Mouse (Mus musculus): ENCODE data around the gene Kdm3a. TPM values are rescaled to one million over a fixed set of nuclear protein-coding genes. Genes with fewer than 3 reads are reported as not detected.

The Kdm3a gene
- polyA plus RNA-seq, 1 experiment from 2014 or later: 55.0 TPM

DNA sequence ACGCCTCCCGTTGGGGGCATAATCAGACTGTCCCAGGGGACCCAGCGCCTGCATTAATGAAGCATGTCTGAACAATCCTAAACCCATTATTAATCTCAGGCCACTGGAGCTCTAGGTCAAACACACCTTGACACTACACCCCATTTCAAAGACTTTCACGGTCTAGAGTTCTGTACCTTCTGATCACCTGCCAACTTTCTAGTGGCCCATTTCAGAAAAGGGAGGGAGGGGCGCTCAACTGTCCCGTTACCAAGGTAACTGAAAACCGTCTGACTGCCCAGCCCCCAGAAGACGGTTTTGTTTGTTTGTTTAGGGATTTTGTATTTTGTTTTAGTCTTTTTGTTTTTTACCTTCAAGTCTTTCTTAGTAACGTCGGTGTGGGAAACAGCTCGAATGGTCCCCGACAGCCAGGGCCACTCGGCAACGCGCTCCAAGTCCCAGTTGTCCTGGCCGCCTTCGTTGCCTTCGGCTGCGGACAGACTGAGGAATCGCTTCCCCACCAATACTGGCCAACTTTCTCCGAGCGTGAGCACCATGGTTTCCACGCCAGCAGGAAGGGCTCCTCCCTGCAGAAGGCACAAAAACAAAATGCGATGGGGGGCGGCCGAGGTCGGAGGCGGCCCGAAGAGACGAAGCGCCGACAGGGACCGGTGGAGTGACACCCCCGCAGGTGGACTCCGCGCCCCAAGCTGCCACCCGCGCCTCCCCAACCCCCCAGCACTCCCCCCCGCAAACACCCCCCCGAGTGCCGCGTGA lies 906 bp downstream of the Kdm3a start:
- Histone ChIP-seq H3K4me1 (ENCODE audit: control insufficient read depth, insufficient read depth, low read length) (0 out of 2 replicates have a peak, but pooled peaks cover 6% of the 10 kb centered on the region), H3K9me3 (ENCODE audit: control insufficient read depth, low read length) (no peaks in the 10 kb centered on the region), H3K36me3 (ENCODE audit: control insufficient read depth, insufficient read depth, low read length) (peaks cover 3% of the 10 kb centered on the region; the same call in 1 of the 2 replicates), H3K27me3 (ENCODE audit: control insufficient read depth, insufficient read depth, low read length) (no peaks in the 10 kb centered on the region), H3K9ac (ENCODE audit: low read length) (peak overlapping the region; percentile 68), H3K4me2 (ENCODE audit: low read depth, severe bottlenecking) (peak overlapping the region; percentile 54), H3K27ac (replicated peaks; ENCODE audit: low read depth, low read length) (peak overlapping the region; percentile 78), H3K4me3 (ENCODE audit: low read depth, low read length) (peak overlapping the region; percentile 90)
- 4% methylated on average over 42 of the region's 42 CpGs for WGBS
- ATAC-seq (ENCODE audit: insufficient number of reproducible peaks, low FRiP score, low TSS enrichment, low read depth) (no peak), DNase-seq (ENCODE audit: low spot score) (peak; percentile 55)

GRCm38 (mm10) chr6:71631196-71631595 lies 1.6 kb downstream of the Kdm3a start:
- WGBS: 17% methylated on average over 2 of the region's 2 CpGs
- DNase-seq (ENCODE audit: low spot score): no peak
- Histone ChIP-seq H3K4me2 (ENCODE audit: low read depth, severe bottlenecking) (peak overlapping the region; percentile 54), H3K4me3 (ENCODE audit: low read depth, low read length) (peak overlapping the region; percentile 90), H3K36me3 (ENCODE audit: control insufficient read depth, insufficient read depth, low read length) (peaks cover 5% of the 10 kb centered on the region; the same call in 1 of the 2 replicates), H3K9me3 (ENCODE audit: control insufficient read depth, low read length) (no peaks in the 10 kb centered on the region), H3K4me1 (ENCODE audit: control insufficient read depth, insufficient read depth, low read length) (0 out of 2 replicates have a peak, but pooled peaks cover 6% of the 10 kb centered on the region), H3K9ac (ENCODE audit: low read length) (no peak overlapping the region), H3K27me3 (ENCODE audit: control insufficient read depth, insufficient read depth, low read length) (no peaks in the 10 kb centered on the region), H3K27ac (replicated peaks; ENCODE audit: low read depth, low read length) (no peak overlapping the region)
- ATAC-seq (ENCODE audit: insufficient number of reproducible peaks, low FRiP score, low TSS enrichment, low read depth): no peak

GRCm38 (mm10) chr6:71627325-71627724 lies 5.5 kb downstream of the Kdm3a start:
- Histone ChIP-seq H3K4me3 (ENCODE audit: low read depth, low read length) (no peak overlapping the region), H3K4me1 (ENCODE audit: control insufficient read depth, insufficient read depth, low read length) (peaks cover 11% of the 10 kb centered on the region; the same call in 1 of the 2 replicates), H3K4me2 (ENCODE audit: low read depth, severe bottlenecking) (no peak overlapping the region), H3K36me3 (ENCODE audit: control insufficient read depth, insufficient read depth, low read length) (peaks cover 5% of the 10 kb centered on the region), H3K27me3 (ENCODE audit: control insufficient read depth, insufficient read depth, low read length) (no peaks in the 10 kb centered on the region), H3K27ac (replicated peaks; ENCODE audit: low read depth, low read length) (no peak overlapping the region), H3K9me3 (ENCODE audit: control insufficient read depth, low read length) (no peaks in the 10 kb centered on the region), H3K9ac (ENCODE audit: low read length) (no peak overlapping the region)
- ATAC-seq (ENCODE audit: insufficient number of reproducible peaks, low FRiP score, low TSS enrichment, low read depth): no peak
- DNase-seq (ENCODE audit: low spot score): no peak

DNA sequence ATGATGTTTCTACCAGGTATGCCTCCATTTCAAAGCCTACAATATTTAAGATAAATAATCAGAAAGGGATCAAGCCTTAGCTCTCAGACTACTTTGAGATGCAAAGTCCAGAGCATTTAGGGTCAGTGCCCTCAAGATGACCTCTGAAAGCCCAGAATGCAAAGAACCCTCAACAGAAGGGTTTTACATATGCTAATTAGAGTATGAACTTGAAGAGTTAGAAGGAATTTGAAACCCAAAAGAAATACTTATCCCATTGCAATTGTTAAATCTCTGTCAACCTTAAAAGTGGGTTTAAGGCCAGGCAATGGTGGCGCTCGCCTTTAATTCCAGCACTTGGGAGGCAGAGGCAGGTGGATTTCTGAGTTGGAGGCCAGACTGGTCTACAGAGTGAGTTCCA lies 6.8 kb downstream of the Kdm3a start:
- Histone ChIP-seq H3K4me3 (ENCODE audit: low read depth, low read length) (no peak overlapping the region), H3K4me1 (ENCODE audit: control insufficient read depth, insufficient read depth, low read length) (peaks cover 11% of the 10 kb centered on the region; the same call in 1 of the 2 replicates), H3K27ac (replicated peaks; ENCODE audit: low read depth, low read length) (no peak overlapping the region), H3K9ac (ENCODE audit: low read length) (no peak overlapping the region), H3K4me2 (ENCODE audit: low read depth, severe bottlenecking) (no peak overlapping the region), H3K36me3 (ENCODE audit: control insufficient read depth, insufficient read depth, low read length) (peaks cover 8% of the 10 kb centered on the region), H3K9me3 (ENCODE audit: control insufficient read depth, low read length) (no peaks in the 10 kb centered on the region), H3K27me3 (ENCODE audit: control insufficient read depth, insufficient read depth, low read length) (no peaks in the 10 kb centered on the region)
- DNase-seq (ENCODE audit: low spot score) (no peak), ATAC-seq (ENCODE audit: insufficient number of reproducible peaks, low FRiP score, low TSS enrichment, low read depth) (no peak)
- 96% methylated on average over 2 of the region's 2 CpGs for WGBS

DNA sequence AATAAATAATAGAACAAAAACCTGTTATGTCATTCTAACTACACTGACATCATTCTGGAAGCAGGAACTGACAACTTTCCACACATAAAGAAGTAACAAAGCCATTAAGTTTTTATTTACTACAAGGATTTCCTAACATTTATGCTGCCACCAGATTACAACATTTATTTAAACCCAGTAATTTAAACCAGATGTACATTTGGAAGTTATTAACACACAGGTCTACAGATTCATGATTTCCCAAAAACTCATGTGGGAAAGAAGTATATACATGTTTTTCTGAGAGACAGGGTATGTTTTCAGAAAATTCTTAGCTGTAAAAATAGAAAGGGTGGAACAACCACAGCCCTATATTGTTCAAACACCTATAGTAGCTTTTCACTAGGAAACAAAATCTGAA lies 8.1 kb downstream of the Kdm3a start:
- H3K9ac ChIP-seq (ENCODE audit: low read length): no peak overlapping the region
- H3K36me3 ChIP-seq (ENCODE audit: control insufficient read depth, insufficient read depth, low read length): peaks cover 10% of the 10 kb centered on the region
- no peaks in the 10 kb centered on the region for H3K9me3 ChIP-seq (ENCODE audit: control insufficient read depth, low read length)
- H3K27me3 ChIP-seq (ENCODE audit: control insufficient read depth, insufficient read depth, low read length): no peaks in the 10 kb centered on the region
- no peak overlapping the region for H3K27ac ChIP-seq (replicated peaks; ENCODE audit: low read depth, low read length)
- no peak overlapping the region for H3K4me3 ChIP-seq (ENCODE audit: low read depth, low read length)
- H3K4me2 ChIP-seq (ENCODE audit: low read depth, severe bottlenecking): no peak overlapping the region
- ATAC-seq (ENCODE audit: insufficient number of reproducible peaks, low FRiP score, low TSS enrichment, low read depth) (no peak), DNase-seq (ENCODE audit: low spot score) (no peak)
- H3K4me1 ChIP-seq (ENCODE audit: control insufficient read depth, insufficient read depth, low read length): peaks cover 6% of the 10 kb centered on the region; the same call in 1 of the 2 replicates

DNA sequence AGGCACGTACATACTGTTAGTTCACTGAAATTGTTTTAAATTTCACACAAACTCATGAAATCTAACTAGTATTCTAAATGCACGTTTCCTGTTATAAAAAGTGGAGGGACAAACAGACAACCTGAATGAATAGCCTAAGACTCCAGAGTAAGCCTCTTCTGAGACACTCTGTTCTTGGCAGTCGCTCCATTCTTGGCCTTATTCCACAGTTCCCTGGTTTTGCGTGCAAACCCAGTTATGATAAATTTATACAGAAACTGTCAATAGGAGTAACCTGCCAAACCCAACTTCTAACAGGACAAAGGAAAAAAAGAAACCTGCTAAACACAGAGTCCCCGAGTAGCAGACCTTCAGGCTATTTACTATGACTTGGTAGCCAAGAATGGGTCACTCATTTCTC lies 10.8 kb downstream of the Kdm3a start:
- DNase-seq (ENCODE audit: low spot score) (no peak), ATAC-seq (ENCODE audit: insufficient number of reproducible peaks, low FRiP score, low TSS enrichment, low read depth) (no peak)
- Histone ChIP-seq H3K4me1 (ENCODE audit: control insufficient read depth, insufficient read depth, low read length) (peaks cover 6% of the 10 kb centered on the region; the same call in 1 of the 2 replicates), H3K27me3 (ENCODE audit: control insufficient read depth, insufficient read depth, low read length) (no peaks in the 10 kb centered on the region), H3K4me2 (ENCODE audit: low read depth, severe bottlenecking) (no peak overlapping the region), H3K9me3 (ENCODE audit: control insufficient read depth, low read length) (no peaks in the 10 kb centered on the region), H3K27ac (replicated peaks; ENCODE audit: low read depth, low read length) (no peak overlapping the region), H3K4me3 (ENCODE audit: low read depth, low read length) (no peak overlapping the region), H3K9ac (ENCODE audit: low read length) (no peak overlapping the region), H3K36me3 (ENCODE audit: control insufficient read depth, insufficient read depth, low read length) (peaks cover 7% of the 10 kb centered on the region; the same call in 1 of the 2 replicates)
- WGBS: 91% methylated on average over 5 of the region's 5 CpGs

- H3K36me3 ChIP-seq (ENCODE audit: control insufficient read depth, insufficient read depth, low read length): peaks cover 7% of the 10 kb centered on the region
- no peaks in the 10 kb centered on the region for H3K27me3 ChIP-seq (ENCODE audit: control insufficient read depth, insufficient read depth, low read length)
- no peaks in the 10 kb centered on the region for H3K9me3 ChIP-seq (ENCODE audit: control insufficient read depth, low read length)
- no peak overlapping the region for H3K27ac ChIP-seq (replicated peaks; ENCODE audit: low read depth, low read length)
- no peak overlapping the region for H3K9ac ChIP-seq (ENCODE audit: low read length)
- WGBS: 90% methylated on average over 5 of the region's 5 CpGs
- H3K4me3 ChIP-seq (ENCODE audit: low read depth, low read length): no peak overlapping the region
- no peak for DNase-seq (ENCODE audit: low spot score)
- peaks cover 6% of the 10 kb centered on the region; the same call in 1 of the 2 replicates for H3K4me1 ChIP-seq (ENCODE audit: control insufficient read depth, insufficient read depth, low read length)
- H3K4me2 ChIP-seq (ENCODE audit: low read depth, severe bottlenecking): no peak overlapping the region
- ATAC-seq (ENCODE audit: insufficient number of reproducible peaks, low FRiP score, low TSS enrichment, low read depth): no peak
These were observed 11.2 kb downstream of the Kdm3a start for GRCm38 (mm10) chr6:71621551-71621950.

DNA sequence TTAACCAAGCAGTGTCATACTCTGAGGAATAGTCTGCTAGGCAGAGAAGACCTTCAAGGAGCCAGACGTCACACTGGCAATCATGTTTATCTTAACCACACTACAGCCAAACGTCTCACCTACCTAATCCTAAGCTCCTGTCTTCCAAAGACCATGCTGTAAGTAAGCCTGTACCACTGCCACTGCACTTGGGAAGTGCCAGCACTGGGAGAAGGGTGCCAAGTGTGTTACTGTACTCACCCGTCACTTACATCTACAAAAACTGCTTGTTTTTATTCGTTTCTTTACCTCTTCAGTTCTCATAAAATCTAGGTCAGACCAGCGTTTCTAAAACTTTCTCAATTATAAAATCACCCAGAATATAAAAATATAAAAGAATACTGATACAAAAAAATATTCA lies 15.8 kb downstream of the Kdm3a start:
- DNase-seq (ENCODE audit: low spot score) (no peak), ATAC-seq (ENCODE audit: insufficient number of reproducible peaks, low FRiP score, low TSS enrichment, low read depth) (no peak)
- Histone ChIP-seq H3K27me3 (ENCODE audit: control insufficient read depth, insufficient read depth, low read length) (no peaks in the 10 kb centered on the region), H3K4me1 (ENCODE audit: control insufficient read depth, insufficient read depth, low read length) (no peaks in the 10 kb centered on the region), H3K27ac (replicated peaks; ENCODE audit: low read depth, low read length) (no peak overlapping the region), H3K9me3 (ENCODE audit: control insufficient read depth, low read length) (no peaks in the 10 kb centered on the region), H3K9ac (ENCODE audit: low read length) (no peak overlapping the region), H3K4me2 (ENCODE audit: low read depth, severe bottlenecking) (no peak overlapping the region), H3K36me3 (ENCODE audit: control insufficient read depth, insufficient read depth, low read length) (peaks cover 8% of the 10 kb centered on the region), H3K4me3 (ENCODE audit: low read depth, low read length) (no peak overlapping the region)
- 86% methylated on average over 5 of the region's 5 CpGs for WGBS

DNA sequence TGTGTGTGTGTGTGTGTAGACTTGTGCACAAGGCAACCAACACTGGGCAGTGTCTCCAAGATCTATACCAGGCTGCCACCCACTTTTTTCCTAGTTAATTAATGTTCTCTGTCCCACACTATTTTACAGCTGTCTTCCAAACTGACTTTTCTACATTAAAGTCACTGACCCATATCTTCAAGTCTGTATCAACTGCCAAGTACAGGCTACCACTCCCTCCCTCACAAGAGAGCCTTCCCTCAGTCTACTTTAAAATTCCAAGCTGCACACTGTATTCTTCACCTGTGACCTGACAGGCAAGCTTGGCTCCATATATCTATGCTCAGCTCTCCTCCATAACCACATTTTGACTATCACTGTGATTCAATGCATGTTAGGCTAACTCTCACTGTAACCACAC lies 19.6 kb downstream of the Kdm3a start:
- no peaks in the 10 kb centered on the region for H3K4me1 ChIP-seq (ENCODE audit: control insufficient read depth, insufficient read depth, low read length)
- peaks cover 16% of the 10 kb centered on the region for H3K36me3 ChIP-seq (ENCODE audit: control insufficient read depth, insufficient read depth, low read length)
- no peak for DNase-seq (ENCODE audit: low spot score)
- no peak for ATAC-seq (ENCODE audit: insufficient number of reproducible peaks, low FRiP score, low TSS enrichment, low read depth)
- no peak overlapping the region for H3K9ac ChIP-seq (ENCODE audit: low read length)
- no peaks in the 10 kb centered on the region for H3K9me3 ChIP-seq (ENCODE audit: control insufficient read depth, low read length)
- H3K27ac ChIP-seq (replicated peaks; ENCODE audit: low read depth, low read length): no peak overlapping the region
- no peak overlapping the region for H3K4me2 ChIP-seq (ENCODE audit: low read depth, severe bottlenecking)
- no peaks in the 10 kb centered on the region for H3K27me3 ChIP-seq (ENCODE audit: control insufficient read depth, insufficient read depth, low read length)
- no peak overlapping the region for H3K4me3 ChIP-seq (ENCODE audit: low read depth, low read length)

Data from limb, embryonic 11.5 days (tissue).